Mouse (Mus musculus) heart, postnatal 10 days (tissue): Measurements from ENCODE around the gene Crtc3. TPM values are rescaled to one million over a fixed set of nuclear protein-coding genes. Genes with fewer than 3 reads are reported as not detected.
A peak's percentile ranks its signal among the peaks of the same experiment; 100 is the strongest.

Experiments
- DNase-seq, 2 experiments: peaks; one replicate each; pipeline ENCODE4 v3.0.0; 2021
- intact Hi-C: fragments of 180-260 bp; cut with DNase I; formaldehyde crosslinking; loops from one replicate; pipeline ENCODE4 v1.15.1; 2025
- total RNA-seq, 2 experiments: library from RNA; stranded (reverse); gene quantifications; 2 replicates each; pipeline ENCODE4 v1.2.3; 2021

The Crtc3 gene
- total RNA-seq = 10 to 100 TPM; 20.6 to 20.7 TPM

- intact Hi-C loops = loop anchor here (2.0 to 5.0 kb wide), 4 partner anchors 36 to 101 kb away; no protein-coding TSS in a partner anchor
Observed at GRCm38 (mm10) chr7:80688556-80689220, at the start of gene Crtc3. Crtc3 (minus strand) TSS chr7:80688877.

GRCm38 (mm10) chr7:80736199-80736598, 47.5 kb upstream of the Crtc3 start:
- no peak for DNase-seq
- intact Hi-C loops = loop anchor here (10.0 kb wide), 1 partner anchor 419 kb away; no protein-coding TSS in a partner anchor

More at GRCm38 (mm10) chr7:80688556-80689220, at the start of gene Crtc3:
- peak; percentile 80 to 83 for DNase-seq

- DNase-seq = no peak
- intact Hi-C loops = loop anchor here (10.0 kb wide), 1 partner anchor 422 kb away; no protein-coding TSS in a partner anchor
Observed at GRCm38 (mm10) chr7:80732986-80733385, 44.3 kb upstream of the Crtc3 start.

- intact Hi-C loops = loop anchor here (1.0 to 10.0 kb wide), 2 partner anchors 120 to 425 kb away; no protein-coding TSS in a partner anchor
- DNase-seq = peak; percentile 82 to 86
Observed at GRCm38 (mm10) chr7:80729662-80730061, 41.0 kb upstream of the Crtc3 start.

- no peak for DNase-seq
- intact Hi-C loops = no loop called here
Observed at GRCm38 (mm10) chr7:80721041-80721440, 32.4 kb upstream of the Crtc3 start.

- intact Hi-C loops = loop anchor here (5.0 kb wide), 1 partner anchor 332 kb away; the partner anchor contains the start of gene Fes
- DNase-seq = no peak
Observed at GRCm38 (mm10) chr7:80719582-80719981, 30.9 kb upstream of the Crtc3 start.

GRCm38 (mm10) chr7:80719038-80719437, 30.4 kb upstream of the Crtc3 start:
- intact Hi-C loops = loop anchor here (5.0 kb wide), 1 partner anchor 332 kb away; the partner anchor contains the start of gene Fes
- DNase-seq = no peak

GRCm38 (mm10) chr7:80718471-80718870, 29.8 kb upstream of the Crtc3 start:
- no peak for DNase-seq
- intact Hi-C loops = loop anchor here (5.0 kb wide), 1 partner anchor 331 kb away; the partner anchor contains the start of gene Fes

GRCm38 (mm10) chr7:80716758-80717157, 28.1 kb upstream of the Crtc3 start:
- no peak for DNase-seq
- intact Hi-C loops = loop anchor here (5.0 kb wide), 1 partner anchor 329 kb away; the partner anchor contains the start of gene Fes

GRCm38 (mm10) chr7:80715306-80715705, 26.6 kb upstream of the Crtc3 start:
- intact Hi-C loops = loop anchor here (5.0 kb wide), 1 partner anchor 328 kb away; the partner anchor contains the start of gene Fes
- no peak for DNase-seq

GRCm38 (mm10) chr7:80711496-80711895, 22.8 kb upstream of the Crtc3 start:
- no peak for DNase-seq
- intact Hi-C loops = no loop called here

- DNase-seq = no peak
- intact Hi-C loops = no loop called here
Observed at GRCm38 (mm10) chr7:80710333-80710732, 21.7 kb upstream of the Crtc3 start.

GRCm38 (mm10) chr7:80704066-80704465, 15.4 kb upstream of the Crtc3 start:
- DNase-seq = no peak
- intact Hi-C loops = no loop called here

- no peak for DNase-seq
- intact Hi-C loops = no loop called here
Observed at GRCm38 (mm10) chr7:80702510-80702909, 13.8 kb upstream of the Crtc3 start.

GRCm38 (mm10) chr7:80699709-80700108, 11.0 kb upstream of the Crtc3 start:
- intact Hi-C loops = loop anchor here (10.0 kb wide), 1 partner anchor 315 kb away; the partner anchor contains the start of gene Fes
- DNase-seq = no peak

GRCm38 (mm10) chr7:80698940-80699339, 10.3 kb upstream of the Crtc3 start:
- no peak for DNase-seq
- intact Hi-C loops = loop anchor here (10.0 kb wide), 1 partner anchor 314 kb away; the partner anchor contains the start of gene Fes

GRCm38 (mm10) chr7:80697859-80698258, 9.2 kb upstream of the Crtc3 start:
- intact Hi-C loops = loop anchor here (10.0 kb wide), 1 partner anchor 313 kb away; the partner anchor contains the start of gene Fes
- DNase-seq = no peak

GRCm38 (mm10) chr7:80696903-80697302, 8.2 kb upstream of the Crtc3 start:
- intact Hi-C loops = loop anchor here (10.0 kb wide), 1 partner anchor 312 kb away; the partner anchor contains the start of gene Fes

GRCm38 (mm10) chr7:80696334-80696733, 7.7 kb upstream of the Crtc3 start:
- intact Hi-C loops = loop anchor here (10.0 kb wide), 1 partner anchor 312 kb away; the partner anchor contains the start of gene Fes
- no peak for DNase-seq

More at GRCm38 (mm10) chr7:80696903-80697302, 8.2 kb upstream of the Crtc3 start:
- DNase-seq = no peak

- intact Hi-C loops = loop anchor here (10.0 kb wide), 1 partner anchor 308 kb away; the partner anchor contains the start of gene Fes
- DNase-seq = no peak
Observed at GRCm38 (mm10) chr7:80692472-80692871, 3.8 kb upstream of the Crtc3 start.

- intact Hi-C loops = loop anchor here (10.0 kb wide), 1 partner anchor 306 kb away; the partner anchor contains the start of gene Fes
Observed at GRCm38 (mm10) chr7:80691131-80691530, 2.5 kb upstream of the Crtc3 start.

More at GRCm38 (mm10) chr7:80691131-80691530, 2.5 kb upstream of the Crtc3 start:
- DNase-seq = peak in 1 of 2 experiments; percentile 22
